Mouse (Mus musculus): ENCODE measurements around the gene Gm49361.
"Not testable (repeated sequence)": the region's sequence is repeated elsewhere in the genome, so short reads cannot be mapped to it uniquely, and the experiment has no call there.

Gene Gm49361

GRCm38 (mm10) chr14:57746001-57746771 is at the start of gene Gm49361:
Gm49361 (minus strand) TSS chr14:57746103.
- DNase-seq, result peak; percentile 97

GRCm38 (mm10) chr14:57791171-57791570 is 45.3 kb upstream of the Gm49361 start:
- DNase-seq, result no peak

GRCm38 (mm10) chr14:57789759-57790158 is 43.9 kb upstream of the Gm49361 start:
- no peak for DNase-seq

GRCm38 (mm10) chr14:57789311-57789710 is 43.4 kb upstream of the Gm49361 start:
- DNase-seq, result no peak

GRCm38 (mm10) chr14:57787406-57787805 is 41.5 kb upstream of the Gm49361 start:
- DNase-seq, result no peak

GRCm38 (mm10) chr14:57772157-57772815 is 26.4 kb upstream of the Gm49361 start:
- no peak for DNase-seq

GRCm38 (mm10) chr14:57769102-57769501 is 23.2 kb upstream of the Gm49361 start:
- peak; percentile 24 for DNase-seq

- peak; percentile 21 for DNase-seq
These were observed 14.8 kb upstream of the Gm49361 start for GRCm38 (mm10) chr14:57760447-57761412.

- no peak for DNase-seq
These were observed 12.3 kb upstream of the Gm49361 start, which contains the start of gene Lats2 for GRCm38 (mm10) chr14:57758237-57758636. Lats2 (minus strand) TSS chr14:57758388.

- no peak for DNase-seq
These were observed 10.2 kb upstream of the Gm49361 start for GRCm38 (mm10) chr14:57756094-57756493.

GRCm38 (mm10) chr14:57755661-57756060 is 9.8 kb upstream of the Gm49361 start:
- DNase-seq, result no peak

GRCm38 (mm10) chr14:57753351-57753992 is 7.6 kb upstream of the Gm49361 start:
- DNase-seq, result no peak

- not testable (repeated sequence) for DNase-seq
These were observed 5.1 kb upstream of the Gm49361 start for GRCm38 (mm10) chr14:57751006-57751405.

- DNase-seq, result no peak
These were observed 3.6 kb upstream of the Gm49361 start for GRCm38 (mm10) chr14:57749501-57749900.

- DNase-seq, result peak; percentile 72
These were observed 473 bp downstream of the Gm49361 start for GRCm38 (mm10) chr14:57745291-57745969.

- DNase-seq, result peak; percentile 54
These were observed 1.4 kb downstream of the Gm49361 start for GRCm38 (mm10) chr14:57744547-57744946.

- no peak for DNase-seq
These were observed 5.3 kb downstream of the Gm49361 start for GRCm38 (mm10) chr14:57740651-57741050.

- DNase-seq, result peak; percentile 38
These were observed 8.8 kb downstream of the Gm49361 start for GRCm38 (mm10) chr14:57737089-57737488.

GRCm38 (mm10) chr14:57736141-57736540 is 9.8 kb downstream of the Gm49361 start:
- no peak for DNase-seq

GRCm38 (mm10) chr14:57732668-57733293 is 13.1 kb downstream of the Gm49361 start:
- no peak for DNase-seq

- peak; percentile 89 for DNase-seq
These were observed 15.4 kb downstream of the Gm49361 start for GRCm38 (mm10) chr14:57730527-57730926.

Data from kidney, postnatal 14 days (tissue).